Mouse (Mus musculus): Measurements from ENCODE around the gene Rgs3. TPM values are rescaled to one million over a fixed set of nuclear protein-coding genes. Genes with fewer than 3 reads are reported as not detected.

The Rgs3 gene
- polyA plus RNA-seq, 1 experiment, result 49.5 TPM

GRCm38 (mm10) chr4:62525489-62525811, 34.2 kb upstream of the Rgs3 start:
- Histone ChIP-seq H3K27ac (replicated peaks; ENCODE audit: low read depth, low read length) (no peak overlapping the region), H3K4me3 (ENCODE audit: insufficient read depth, low read depth, low read length) (peak overlapping the region; percentile 43), H3K4me1 (ENCODE audit: control insufficient read depth, insufficient read depth, insufficient read length, low read length) (0 out of 2 replicates have a peak, but pooled peaks cover 2% of the 10 kb centered on the region)

DNA sequence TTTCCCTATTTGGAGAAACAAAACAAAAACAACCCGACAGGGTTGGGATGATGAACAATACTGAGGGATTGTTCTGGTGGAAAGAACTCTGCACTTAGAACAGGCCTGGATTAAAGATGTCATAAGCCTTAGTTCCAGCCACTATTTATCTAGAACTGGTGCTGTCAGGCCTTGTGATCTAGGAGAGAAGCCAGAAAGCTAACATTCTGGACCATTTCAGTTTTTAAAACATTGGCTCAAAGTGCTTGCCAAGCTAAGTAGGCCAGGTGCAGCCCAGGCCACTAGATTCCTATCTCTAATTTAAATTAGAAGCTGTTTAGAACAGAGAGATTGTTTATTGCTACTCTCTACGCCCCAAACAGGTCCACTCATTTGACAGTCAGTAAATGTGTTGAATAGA, 33.4 kb upstream of the Rgs3 start:
- Histone ChIP-seq H3K27ac (replicated peaks; ENCODE audit: low read depth, low read length) (no peak overlapping the region), H3K4me3 (ENCODE audit: insufficient read depth, low read depth, low read length) (no peak overlapping the region), H3K4me1 (ENCODE audit: control insufficient read depth, insufficient read depth, insufficient read length, low read length) (0 out of 2 replicates have a peak, but pooled peaks cover 2% of the 10 kb centered on the region)

DNA sequence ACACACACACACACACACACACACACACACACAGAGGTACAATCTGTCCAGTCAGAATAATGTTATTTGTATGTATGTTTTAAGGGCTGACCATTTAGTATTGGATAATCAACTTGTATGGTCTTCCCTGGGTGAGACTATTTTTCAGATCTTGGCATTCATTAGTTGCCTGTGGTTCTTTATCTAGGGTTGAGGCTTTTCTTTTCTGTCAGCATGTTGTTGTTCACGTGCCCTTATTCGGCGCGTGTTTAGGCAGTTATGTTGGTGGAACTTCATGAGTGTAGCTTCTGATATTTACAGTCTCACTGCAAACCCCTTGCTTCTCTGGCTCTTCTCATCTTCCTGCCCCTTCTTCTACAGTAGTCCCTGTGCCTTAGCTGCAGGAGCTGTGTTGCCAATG, 32.0 kb upstream of the Rgs3 start:
- Histone ChIP-seq H3K27ac (replicated peaks; ENCODE audit: low read depth, low read length) (no peak overlapping the region), H3K4me3 (ENCODE audit: insufficient read depth, low read depth, low read length) (no peak overlapping the region), H3K4me1 (ENCODE audit: control insufficient read depth, insufficient read depth, insufficient read length, low read length) (0 out of 2 replicates have a peak, but pooled peaks cover 2% of the 10 kb centered on the region)

DNA sequence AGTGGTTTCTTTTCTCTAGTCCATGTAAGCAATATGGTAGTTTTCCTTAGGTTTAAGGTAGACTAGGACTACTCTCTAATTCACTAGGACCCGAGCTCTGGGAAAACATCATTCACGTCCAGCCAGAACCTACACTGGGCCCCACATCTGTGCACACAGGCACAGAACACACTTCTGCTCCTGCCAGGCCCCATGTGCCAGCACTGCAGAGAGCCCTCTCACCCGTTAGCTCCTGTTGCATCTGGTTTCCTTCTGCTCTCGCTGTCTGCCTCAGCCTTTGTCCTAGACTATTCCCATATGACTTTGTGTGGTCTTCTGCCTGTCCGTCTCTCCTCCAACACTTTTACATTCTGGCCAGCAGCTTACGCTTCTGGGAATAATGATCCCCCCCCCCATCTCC, 25.9 kb upstream of the Rgs3 start:
- H3K4me3 ChIP-seq (ENCODE audit: insufficient read depth, low read depth, low read length), result no peak overlapping the region
- no peaks in the 10 kb centered on the region for H3K4me1 ChIP-seq (ENCODE audit: control insufficient read depth, insufficient read depth, insufficient read length, low read length)

DNA sequence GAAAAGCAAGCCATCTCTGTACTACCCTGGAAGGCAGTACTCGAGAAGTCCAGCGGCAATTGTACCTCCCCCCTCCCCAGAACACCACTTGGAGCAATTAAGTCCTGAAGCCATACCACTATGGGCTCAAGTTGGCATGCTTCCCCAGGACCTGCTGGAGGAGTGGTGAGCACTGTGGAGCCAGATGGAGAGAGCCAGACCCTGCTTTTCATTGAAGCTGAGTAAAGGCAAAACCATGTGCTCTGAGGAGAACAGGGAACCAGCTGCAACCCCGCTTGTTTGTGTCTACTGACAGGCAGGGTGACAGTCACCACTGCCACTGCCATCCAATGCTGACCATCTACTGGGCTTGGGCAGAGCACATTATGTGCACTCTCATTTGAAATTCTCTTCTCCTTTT, 17.8 kb upstream of the Rgs3 start:
- no peak overlapping the region for H3K27ac ChIP-seq (replicated peaks; ENCODE audit: low read depth, low read length)
- H3K4me1 ChIP-seq (ENCODE audit: control insufficient read depth, insufficient read depth, insufficient read length, low read length), result no peaks in the 10 kb centered on the region
- no peak overlapping the region for H3K4me3 ChIP-seq (ENCODE audit: insufficient read depth, low read depth, low read length)

More for the DNA sequence above, 25.9 kb upstream of the Rgs3 start:
- H3K27ac ChIP-seq (replicated peaks; ENCODE audit: low read depth, low read length), result no peak overlapping the region

GRCm38 (mm10) chr4:62543782-62544181, 15.9 kb upstream of the Rgs3 start:
- no peak overlapping the region for H3K4me3 ChIP-seq (ENCODE audit: insufficient read depth, low read depth, low read length)
- H3K4me1 ChIP-seq (ENCODE audit: control insufficient read depth, insufficient read depth, insufficient read length, low read length), result no peaks in the 10 kb centered on the region
- no peak overlapping the region for H3K27ac ChIP-seq (replicated peaks; ENCODE audit: low read depth, low read length)

- Histone ChIP-seq H3K4me1 (ENCODE audit: control insufficient read depth, insufficient read depth, insufficient read length, low read length) (no peaks in the 10 kb centered on the region), H3K4me3 (ENCODE audit: insufficient read depth, low read depth, low read length) (no peak overlapping the region)
Observed at GRCm38 (mm10) chr4:62544801-62545200, 14.8 kb upstream of the Rgs3 start.

GRCm38 (mm10) chr4:62551966-62552365, 7.7 kb upstream of the Rgs3 start:
- no peaks in the 10 kb centered on the region for H3K4me1 ChIP-seq (ENCODE audit: control insufficient read depth, insufficient read depth, insufficient read length, low read length)
- no peak overlapping the region for H3K4me3 ChIP-seq (ENCODE audit: insufficient read depth, low read depth, low read length)
- H3K27ac ChIP-seq (replicated peaks; ENCODE audit: low read depth, low read length), result no peak overlapping the region

More at GRCm38 (mm10) chr4:62544801-62545200, 14.8 kb upstream of the Rgs3 start:
- H3K27ac ChIP-seq (replicated peaks; ENCODE audit: low read depth, low read length), result no peak overlapping the region

- Histone ChIP-seq H3K4me3 (ENCODE audit: insufficient read depth, low read depth, low read length) (no peak overlapping the region), H3K4me1 (ENCODE audit: control insufficient read depth, insufficient read depth, insufficient read length, low read length) (no peaks in the 10 kb centered on the region), H3K27ac (replicated peaks; ENCODE audit: low read depth, low read length) (no peak overlapping the region)
Observed at GRCm38 (mm10) chr4:62557436-62557835, 2.2 kb upstream of the Rgs3 start.

DNA sequence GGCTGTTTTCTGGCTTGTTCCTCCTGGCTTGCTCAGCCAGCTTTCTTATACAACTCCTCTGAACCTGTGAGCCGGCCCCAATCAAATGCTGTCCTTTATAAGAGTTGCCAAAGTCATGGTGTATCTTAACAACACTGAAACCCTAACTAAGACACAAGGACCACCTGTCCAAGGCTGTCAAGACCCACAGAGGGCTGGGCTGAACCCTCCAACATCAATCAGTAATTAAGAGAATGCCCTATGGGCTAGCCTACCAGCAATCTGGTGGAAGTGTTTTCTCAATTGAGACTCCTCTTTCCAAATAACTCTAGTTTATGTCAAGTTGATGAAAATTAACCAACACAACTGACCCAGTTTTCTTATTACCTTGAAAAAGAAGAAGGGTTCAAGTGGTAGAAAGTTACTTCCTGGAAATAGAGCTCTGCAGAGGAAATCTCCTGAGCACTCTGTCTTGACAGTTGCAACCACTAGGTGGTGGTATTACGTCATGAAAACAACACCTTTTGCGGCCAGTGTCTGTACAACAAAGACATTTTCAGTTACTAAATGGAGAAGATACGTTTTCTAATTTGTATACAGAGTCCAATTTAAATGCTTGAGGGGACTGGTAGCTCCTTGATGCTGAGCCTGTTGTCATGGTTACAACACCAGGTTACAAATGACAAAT, 1.4 kb downstream of the Rgs3 start:
- Histone ChIP-seq H3K4me3 (ENCODE audit: insufficient read depth, low read depth, low read length) (no peak overlapping the region), H3K4me1 (ENCODE audit: control insufficient read depth, insufficient read depth, insufficient read length, low read length) (no peaks in the 10 kb centered on the region)

DNA sequence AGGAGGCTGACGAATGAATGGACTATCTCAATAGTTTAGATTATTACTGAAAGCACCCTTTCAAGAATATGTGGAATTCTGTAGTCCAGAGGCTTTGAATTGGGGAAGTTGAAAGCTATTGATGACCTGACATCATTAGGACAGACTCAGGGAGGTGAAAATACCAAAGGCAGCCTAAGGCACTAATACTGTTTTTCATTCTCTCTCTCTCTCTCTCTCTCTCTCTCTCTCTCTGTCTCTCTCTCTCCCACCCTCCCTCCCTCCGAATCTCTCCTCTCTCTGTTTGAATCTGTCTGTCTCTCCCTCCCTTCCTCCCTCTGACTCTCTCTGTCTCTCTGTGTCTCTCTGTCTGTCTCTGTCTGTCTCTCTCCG, 2.0 kb downstream of the Rgs3 start:
- Histone ChIP-seq H3K27ac (replicated peaks; ENCODE audit: low read depth, low read length) (no peak overlapping the region), H3K4me3 (ENCODE audit: insufficient read depth, low read depth, low read length) (no peak overlapping the region), H3K4me1 (ENCODE audit: control insufficient read depth, insufficient read depth, insufficient read length, low read length) (no peaks in the 10 kb centered on the region)

More for the DNA sequence above, 1.4 kb downstream of the Rgs3 start:
- no peak overlapping the region for H3K27ac ChIP-seq (replicated peaks; ENCODE audit: low read depth, low read length)

- no peak overlapping the region for H3K27ac ChIP-seq (replicated peaks; ENCODE audit: low read depth, low read length)
- no peaks in the 10 kb centered on the region for H3K4me1 ChIP-seq (ENCODE audit: control insufficient read depth, insufficient read depth, insufficient read length, low read length)
- no peak overlapping the region for H3K4me3 ChIP-seq (ENCODE audit: insufficient read depth, low read depth, low read length)
Observed at GRCm38 (mm10) chr4:62562006-62562405, 2.4 kb downstream of the Rgs3 start.

DNA sequence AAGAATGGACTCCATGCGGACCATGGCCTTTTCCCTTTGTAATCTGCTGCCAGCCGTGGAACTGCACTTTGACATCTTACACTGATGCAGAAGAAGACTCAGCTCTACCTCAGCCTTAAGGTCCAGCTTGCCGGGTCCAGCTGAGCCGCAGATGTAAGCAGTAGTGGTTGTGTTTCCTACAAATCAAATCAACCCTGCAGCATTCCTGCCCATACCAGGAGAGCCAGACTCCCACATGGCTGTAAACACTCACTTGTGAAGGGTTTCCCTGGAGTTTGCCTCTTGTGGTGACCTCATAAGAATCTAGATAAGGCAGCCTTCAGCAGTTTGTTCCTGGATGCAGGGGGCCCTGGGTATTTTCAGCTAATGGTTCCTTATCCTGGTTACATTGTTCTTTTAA, 6.9 kb downstream of the Rgs3 start:
- peaks cover 3% of the 10 kb centered on the region; the same call in 1 of the 2 replicates for H3K4me1 ChIP-seq (ENCODE audit: control insufficient read depth, insufficient read depth, insufficient read length, low read length)
- H3K4me3 ChIP-seq (ENCODE audit: insufficient read depth, low read depth, low read length), result no peak overlapping the region
- no peak overlapping the region for H3K27ac ChIP-seq (replicated peaks; ENCODE audit: low read depth, low read length)

DNA sequence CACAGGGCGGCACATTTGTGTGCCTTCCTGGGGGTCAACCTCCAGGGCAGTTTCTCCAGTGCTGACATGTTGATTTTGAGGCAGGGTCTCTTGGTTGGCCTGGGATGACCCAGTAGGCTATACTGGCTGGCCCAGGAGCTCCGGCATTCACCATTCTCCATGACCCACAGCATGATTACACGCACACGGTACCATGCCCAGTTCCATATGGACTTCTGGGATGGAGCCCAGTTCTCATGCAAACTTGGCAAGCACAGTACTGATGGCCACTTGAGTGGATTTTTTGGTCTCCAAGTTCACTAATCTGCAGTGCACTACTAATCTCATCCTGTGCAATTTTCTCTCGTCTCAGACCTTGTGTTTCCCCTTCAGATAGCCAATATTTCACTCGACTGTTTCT, 8.0 kb downstream of the Rgs3 start:
- H3K4me1 ChIP-seq (ENCODE audit: control insufficient read depth, insufficient read depth, insufficient read length, low read length), result peaks cover 6% of the 10 kb centered on the region; the same call in 1 of the 2 replicates
- H3K4me3 ChIP-seq (ENCODE audit: insufficient read depth, low read depth, low read length), result no peak overlapping the region
- H3K27ac ChIP-seq (replicated peaks; ENCODE audit: low read depth, low read length), result no peak overlapping the region

DNA sequence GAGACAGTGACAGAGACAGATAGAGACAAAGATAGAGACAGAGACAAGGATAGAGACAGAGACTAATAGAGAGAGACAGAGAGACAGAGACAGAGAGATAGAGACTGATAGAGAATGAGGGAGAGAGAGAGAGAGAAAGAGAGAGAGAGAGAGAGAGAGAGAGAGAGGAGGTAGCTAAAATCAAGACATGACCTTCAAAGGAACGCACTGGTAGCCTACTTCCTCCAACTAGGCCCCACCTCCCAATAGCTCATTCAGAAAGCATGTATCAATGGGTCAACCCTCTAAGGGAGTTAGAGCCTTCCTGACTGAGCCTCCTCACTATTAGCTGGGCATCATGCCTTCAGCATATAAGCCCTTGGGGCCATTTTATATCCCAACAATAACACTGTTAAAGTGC, 8.7 kb downstream of the Rgs3 start:
- H3K4me1 ChIP-seq (ENCODE audit: control insufficient read depth, insufficient read depth, insufficient read length, low read length), result peaks cover 6% of the 10 kb centered on the region; the same call in 1 of the 2 replicates
- no peak overlapping the region for H3K4me3 ChIP-seq (ENCODE audit: insufficient read depth, low read depth, low read length)
- no peak overlapping the region for H3K27ac ChIP-seq (replicated peaks; ENCODE audit: low read depth, low read length)

DNA sequence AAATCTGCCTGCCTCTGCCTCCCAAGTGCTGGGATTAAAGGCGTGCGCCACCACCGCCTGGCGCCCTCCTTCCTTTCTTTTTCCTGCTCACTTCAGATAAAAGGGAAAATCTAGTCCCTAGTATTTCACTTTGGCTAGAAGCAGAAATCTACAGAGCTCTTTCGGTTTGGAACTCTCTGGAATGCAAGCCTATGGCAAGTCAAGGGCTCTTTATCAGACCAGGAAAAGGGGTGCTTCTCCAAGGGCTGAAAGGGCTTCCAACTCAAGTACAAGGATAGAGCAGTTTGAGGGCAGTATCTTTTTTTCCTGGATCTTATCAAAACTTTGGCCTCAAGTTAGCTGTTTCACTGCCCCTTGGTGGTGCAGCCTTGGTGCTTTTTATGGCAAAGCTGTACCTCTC, 10.0 kb downstream of the Rgs3 start:
- Histone ChIP-seq H3K27ac (replicated peaks; ENCODE audit: low read depth, low read length) (no peak overlapping the region), H3K4me1 (ENCODE audit: control insufficient read depth, insufficient read depth, insufficient read length, low read length) (peaks cover 6% of the 10 kb centered on the region; the same call in 1 of the 2 replicates)

More for the DNA sequence above, 10.0 kb downstream of the Rgs3 start:
- H3K4me3 ChIP-seq (ENCODE audit: insufficient read depth, low read depth, low read length), result no peak overlapping the region

All from brown adipose tissue, adult 24 weeks (tissue).